11 mouse cellular contexts compared by ENCODE assay signal in the genomic region with DNA sequence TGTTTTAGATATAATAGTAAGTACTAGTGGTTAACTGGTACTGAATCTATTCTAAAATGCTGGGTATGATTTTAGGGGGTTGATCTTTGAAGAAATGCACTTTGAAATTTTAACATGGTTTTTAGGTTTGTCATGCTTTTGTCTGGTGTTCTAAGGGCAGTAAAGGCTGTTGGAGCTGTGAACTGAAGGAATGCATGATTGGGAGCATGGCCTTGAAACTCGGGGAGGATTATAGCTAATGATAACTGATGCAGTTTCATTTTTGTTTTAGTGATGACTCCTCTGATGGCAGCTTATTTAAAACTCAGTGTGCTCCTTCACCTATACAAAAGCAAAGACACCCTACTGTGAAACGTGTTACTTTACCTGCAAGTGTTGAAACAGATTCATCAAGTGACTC. TPM values are rescaled to one million over a fixed set of nuclear protein-coding genes. Genes with fewer than 3 reads are reported as not detected.
DNase-seq lines count a peak whose midpoint lies in the region; ATAC-seq and TF ChIP-seq lines count a peak whose summit lies in the region.
"Had no signal": no experiment of that assay in that cellular context is flagged by ENCODE, and none has a peak within 500 bp of the region (broad histone marks: within the 10 kb centered on the region; RNA-seq: fewer than 3 reads in every experiment).

No protein-coding gene starts in this region.

- TF ChIP-seq CTCF in intestine, postnatal 0 days (IDR thresholded peaks at IDR 0.05; ENCODE audit: low read depth), result no peak

- H3K27ac ChIP-seq in heart, embryonic 13.5 days (replicated peaks), result no peak overlapping the region
- H3K27ac ChIP-seq in intestine, postnatal 0 days (ENCODE audit: low read depth, low read length), result no peak overlapping the region
- no peak overlapping the region for H3K27ac ChIP-seq in stomach, embryonic 15.5 days
- H3K27ac ChIP-seq: heart, embryonic 10.5 days; midbrain, embryonic 13.5 days had no signal

- no peaks in the 10 kb centered on the region for H3K9me3 ChIP-seq in heart, embryonic 13.5 days
- H3K9me3 ChIP-seq in megakaryocyte, embryonic 14.5 days, result no peaks in the 10 kb centered on the region
- H3K9me3 ChIP-seq in intestine, postnatal 0 days (ENCODE audit: control insufficient read depth), result no peaks in the 10 kb centered on the region
- H3K9me3 ChIP-seq in stomach, embryonic 15.5 days, result no peaks in the 10 kb centered on the region
- H3K9me3 ChIP-seq: heart, embryonic 10.5 days; midbrain, embryonic 13.5 days had no signal

- H3K4me3 ChIP-seq in heart, embryonic 13.5 days, result no peak overlapping the region
- H3K4me3 ChIP-seq in megakaryocyte, embryonic 14.5 days (replicated peaks), result peak overlapping the region; percentile 62
- H3K4me3 ChIP-seq in intestine, postnatal 0 days (ENCODE audit: low read depth, low read length), result no peak overlapping the region
- H3K4me3 ChIP-seq in stomach, embryonic 15.5 days (replicated peaks), result no peak overlapping the region

- WGBS in heart, embryonic 13.5 days, result 48% methylated on average over 2 of the region's 2 CpGs
- 32% methylated on average over 2 of the region's 2 CpGs for WGBS in intestine, postnatal 0 days
- WGBS in stomach, embryonic 15.5 days, result 37% methylated on average over 2 of the region's 2 CpGs

- H3K4me2 ChIP-seq in heart, embryonic 13.5 days, result peak overlapping the region; percentile 82
- H3K4me2 ChIP-seq in intestine, postnatal 0 days (replicated peaks; ENCODE audit: low read depth), result peak overlapping the region; percentile 82; the same call in 1 of the 2 replicates
- H3K4me2 ChIP-seq in stomach, embryonic 15.5 days, result peak overlapping the region; percentile 19; the same call in 1 of the 2 replicates

- peaks cover 38% of the 10 kb centered on the region for H3K4me1 ChIP-seq in heart, embryonic 13.5 days
- peaks cover 68% of the 10 kb centered on the region for H3K4me1 ChIP-seq in megakaryocyte, embryonic 14.5 days
- no peaks in the 10 kb centered on the region for H3K4me1 ChIP-seq in intestine, postnatal 0 days (replicated peaks; ENCODE audit: control insufficient read depth, insufficient read depth, low read length)
- H3K4me1 ChIP-seq in stomach, embryonic 15.5 days, result peaks cover 11% of the 10 kb centered on the region; the same call in 1 of the 2 replicates

- ATAC-seq in heart, embryonic 13.5 days (ENCODE audit: extremely low read depth, insufficient number of reproducible peaks, low FRiP score, low TSS enrichment), result no peak
- no peak for ATAC-seq in megakaryocyte, adult 5-6 weeks (ENCODE audit: poor library complexity, severe bottlenecking)
- ATAC-seq in intestine, postnatal 0 days, result no peak
- ATAC-seq in stomach, embryonic 15.5 days (ENCODE audit: insufficient read depth, low FRiP score, low read depth), result no peak
- ATAC-seq in CD4-positive, CD25-positive, alpha-beta regulatory T cell, adult 4 months, result no peak
- ATAC-seq: midbrain, embryonic 13.5 days had no signal

- H3K27me3 ChIP-seq in heart, embryonic 13.5 days (replicated peaks), result no peaks in the 10 kb centered on the region
- no peaks in the 10 kb centered on the region for H3K27me3 ChIP-seq in megakaryocyte, embryonic 14.5 days (replicated peaks)
- no peaks in the 10 kb centered on the region for H3K27me3 ChIP-seq in intestine, postnatal 0 days (replicated peaks; ENCODE audit: control insufficient read depth, insufficient read depth, low read length)
- no peaks in the 10 kb centered on the region for H3K27me3 ChIP-seq in stomach, embryonic 15.5 days (replicated peaks)
- H3K27me3 ChIP-seq: midbrain, embryonic 13.5 days had no signal

- peak overlapping the region; percentile 58; the same call in 1 of the 2 replicates for H3K9ac ChIP-seq in heart, embryonic 13.5 days
- H3K9ac ChIP-seq in intestine, postnatal 0 days (ENCODE audit: low read depth, low read length), result no peak overlapping the region
- no peak overlapping the region for H3K9ac ChIP-seq in stomach, embryonic 15.5 days

- peaks cover 60% of the 10 kb centered on the region for H3K36me3 ChIP-seq in heart, embryonic 13.5 days
- peaks cover 60% of the 10 kb centered on the region for H3K36me3 ChIP-seq in megakaryocyte, embryonic 14.5 days (replicated peaks; ENCODE audit: low read length)
- H3K36me3 ChIP-seq in intestine, postnatal 0 days (ENCODE audit: control insufficient read depth, insufficient read depth), result peaks cover 31% of the 10 kb centered on the region
- peaks cover 20% of the 10 kb centered on the region for H3K36me3 ChIP-seq in stomach, embryonic 15.5 days

- no peak for DNase-seq in heart, postnatal 4 days
- no peak for DNase-seq in layer of hippocampus, adult 18-20 months (ENCODE audit: low spot score in 2 of 2)
- DNase-seq: kidney, postnatal 36 days had no signal

RNA-seq across cellular contexts. Expression of gene 4931406C07Rik, which starts 2.0 kb away (rescaled TPM):
- 6.1 and 6.5 TPM in 2 replicates for polyA plus RNA-seq in heart, embryonic 13.5 days (2015; fragmentation: Nextera tagmentation; extraction: Ambion mirVana)
- 10 to 100 TPM; 10.8 to 11.1 TPM for total RNA-seq in heart, postnatal 4 days (2021)
- 1.9 and 5.2 TPM in 2 replicates for polyA plus RNA-seq in megakaryocyte, embryonic 14.5 days (2012; ENCODE audit: insufficient read depth, low replicate concordance)
- total RNA-seq in megakaryocyte, adult 5-6 weeks (2015), result 8.2 and 9.1 TPM in 2 replicates
- total RNA-seq in megakaryocyte, adult 5-6 weeks (2017), result 8.0 and 8.6 TPM in 2 replicates
- polyA plus RNA-seq in intestine, postnatal 0 days (2015; fragmentation: Nextera tagmentation; extraction: Ambion mirVana), result 15.4 and 19.1 TPM in 2 replicates
- polyA plus RNA-seq in stomach, embryonic 15.5 days (2015; fragmentation: Nextera tagmentation; extraction: Ambion mirVana), result 8.8 and 10.1 TPM in 2 replicates
- total RNA-seq in layer of hippocampus, adult 18-20 months (2021), result 10 to 100 TPM; 16.7 to 18.2 TPM
- 1 to 10 TPM; 3.6 to 6.3 TPM for polyA plus RNA-seq in CD4-positive, CD25-positive, alpha-beta regulatory T cell, adult 4 months (2017; shearing (Covaris generic))

RNA-seq across cellular contexts. Expression of gene Taf1d, which starts 2.2 kb away (rescaled TPM):
- polyA plus RNA-seq in heart, embryonic 13.5 days (2015; fragmentation: Nextera tagmentation; extraction: Ambion mirVana), result 43.5 and 46.9 TPM in 2 replicates
- 10 to 100 TPM; 49.5 to 58.1 TPM for total RNA-seq in heart, postnatal 4 days (2021)
- polyA plus RNA-seq in megakaryocyte, embryonic 14.5 days (2012; ENCODE audit: insufficient read depth, low replicate concordance), result 18.8 and 30.9 TPM in 2 replicates
- total RNA-seq in megakaryocyte, adult 5-6 weeks (2015), result 115 and 157 TPM in 2 replicates
- 850 and 1,047 TPM in 2 replicates for total RNA-seq in megakaryocyte, adult 5-6 weeks (2017)
- 41.5 and 43.0 TPM in 2 replicates for polyA plus RNA-seq in intestine, postnatal 0 days (2015; fragmentation: Nextera tagmentation; extraction: Ambion mirVana)
- 76.6 and 81.1 TPM in 2 replicates for polyA plus RNA-seq in stomach, embryonic 15.5 days (2015; fragmentation: Nextera tagmentation; extraction: Ambion mirVana)
- 10 to 100 TPM; 30.6 to 32.9 TPM for total RNA-seq in layer of hippocampus, adult 18-20 months (2021)
- polyA plus RNA-seq in CD4-positive, CD25-positive, alpha-beta regulatory T cell, adult 4 months (2017; shearing (Covaris generic)), result 100 to 1,000 TPM; 115 to 148 TPM

RNA-seq across cellular contexts. Expression of gene Med17, which starts 28.5 kb away (rescaled TPM):
- polyA plus RNA-seq in heart, embryonic 13.5 days (2015; fragmentation: Nextera tagmentation; extraction: Ambion mirVana), result 20.6 and 21.1 TPM in 2 replicates
- total RNA-seq in heart, postnatal 4 days (2021), result 10 to 100 TPM; 20.7 to 22.1 TPM
- polyA plus RNA-seq in megakaryocyte, embryonic 14.5 days (2012; ENCODE audit: insufficient read depth, low replicate concordance), result 1.0 and 7.6 TPM in 2 replicates
- total RNA-seq in megakaryocyte, adult 5-6 weeks (2015), result 32.1 and 34.7 TPM in 2 replicates
- total RNA-seq in megakaryocyte, adult 5-6 weeks (2017), result 30.4 and 32.8 TPM in 2 replicates
- 18.1 and 20.4 TPM in 2 replicates for polyA plus RNA-seq in intestine, postnatal 0 days (2015; fragmentation: Nextera tagmentation; extraction: Ambion mirVana)
- 31.9 and 33.5 TPM in 2 replicates for polyA plus RNA-seq in stomach, embryonic 15.5 days (2015; fragmentation: Nextera tagmentation; extraction: Ambion mirVana)
- 10 to 100 TPM; 35.7 to 40.0 TPM for total RNA-seq in layer of hippocampus, adult 18-20 months (2021)
- polyA plus RNA-seq in CD4-positive, CD25-positive, alpha-beta regulatory T cell, adult 4 months (2017; shearing (Covaris generic)), result 10 to 100 TPM; 22.7 to 23.9 TPM

RNA-seq across cellular contexts. Expression of gene Cep295, which starts 49.3 kb away (rescaled TPM):
- polyA plus RNA-seq in heart, embryonic 13.5 days (2015; fragmentation: Nextera tagmentation; extraction: Ambion mirVana), result 7.9 and 9.2 TPM in 2 replicates
- 10 to 100 TPM; 19.4 to 22.4 TPM for total RNA-seq in heart, postnatal 4 days (2021)
- 1.3 TPM in 1 of 2 replicates, not detected in the other for polyA plus RNA-seq in megakaryocyte, embryonic 14.5 days (2012; ENCODE audit: insufficient read depth, low replicate concordance)
- 39.6 and 41.6 TPM in 2 replicates for total RNA-seq in megakaryocyte, adult 5-6 weeks (2015)
- 27.8 and 37.2 TPM in 2 replicates for total RNA-seq in megakaryocyte, adult 5-6 weeks (2017)
- 3.8 and 4.6 TPM in 2 replicates for polyA plus RNA-seq in intestine, postnatal 0 days (2015; fragmentation: Nextera tagmentation; extraction: Ambion mirVana)
- polyA plus RNA-seq in stomach, embryonic 15.5 days (2015; fragmentation: Nextera tagmentation; extraction: Ambion mirVana), result 14.2 and 14.3 TPM in 2 replicates
- 10 to 100 TPM; 18.5 to 21.1 TPM for total RNA-seq in layer of hippocampus, adult 18-20 months (2021)
- polyA plus RNA-seq in CD4-positive, CD25-positive, alpha-beta regulatory T cell, adult 4 months (2017; shearing (Covaris generic)), result 10 to 100 TPM; 24.5 to 25.9 TPM

Comparison
In these comparisons a context has a peak if more than half of its experiments do, and no peak if none do; other contexts are left out.
1. H3K4me2 ChIP-seq: peak in every context shown above with its lines; median percentile 82 in heart, embryonic 13.5 days; 82 in intestine, postnatal 0 days; 19 in stomach, embryonic 15.5 days.